Mouse (Mus musculus): ENCODE measurements around the gene Ugt1a7c.

The Ugt1a7c gene

DNA sequence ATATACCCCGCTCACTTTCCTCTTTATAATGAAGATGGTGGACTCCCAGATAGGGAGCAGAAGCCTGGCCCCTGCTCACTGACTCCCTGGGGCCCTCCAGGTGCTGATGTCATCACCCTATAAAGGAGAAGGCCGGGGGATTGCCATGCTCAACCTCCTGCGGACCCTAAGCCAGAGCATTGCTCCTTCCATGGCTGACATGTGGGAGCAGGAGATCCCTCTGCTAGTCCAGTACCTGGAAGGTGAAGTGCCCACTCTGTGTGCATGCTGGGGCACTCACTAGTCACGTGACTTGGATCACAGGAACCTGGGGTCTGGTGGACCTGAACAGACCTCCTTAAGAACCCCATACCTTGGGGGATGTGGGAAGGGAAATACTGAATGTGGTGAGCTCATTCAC lies 145.7 kb downstream of the Ugt1a7c start:
- no peak for DNase-seq (ENCODE audit: low spot score)

GRCm38 (mm10) chr1:88243861-88244260 lies 149.0 kb downstream of the Ugt1a7c start:
- no peak for DNase-seq (ENCODE audit: low spot score)

DNA sequence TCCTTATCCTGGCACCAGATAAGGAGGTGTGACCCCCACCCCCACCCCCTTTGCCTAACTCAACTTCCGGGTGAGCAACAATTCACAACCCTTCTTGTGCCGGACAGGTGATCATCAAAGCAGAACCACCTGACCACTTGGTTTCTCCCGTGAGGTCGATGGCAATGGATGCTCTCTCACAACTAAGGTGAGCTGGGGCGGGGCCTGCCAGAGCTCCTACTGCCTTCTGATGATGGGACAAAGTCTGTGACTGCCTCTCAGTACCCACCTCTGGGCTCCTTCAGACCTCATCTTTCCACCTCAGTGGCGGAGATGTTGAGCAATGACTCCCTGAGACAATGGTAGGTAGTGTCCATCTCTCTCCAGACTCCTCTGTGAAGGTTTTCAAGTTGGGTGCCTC lies 151.0 kb downstream of the Ugt1a7c start:
- no peak for DNase-seq (ENCODE audit: low spot score)

- no peak for DNase-seq (ENCODE audit: low spot score)
Observed at GRCm38 (mm10) chr1:88246386-88246785, 151.5 kb downstream of the Ugt1a7c start.

DNA sequence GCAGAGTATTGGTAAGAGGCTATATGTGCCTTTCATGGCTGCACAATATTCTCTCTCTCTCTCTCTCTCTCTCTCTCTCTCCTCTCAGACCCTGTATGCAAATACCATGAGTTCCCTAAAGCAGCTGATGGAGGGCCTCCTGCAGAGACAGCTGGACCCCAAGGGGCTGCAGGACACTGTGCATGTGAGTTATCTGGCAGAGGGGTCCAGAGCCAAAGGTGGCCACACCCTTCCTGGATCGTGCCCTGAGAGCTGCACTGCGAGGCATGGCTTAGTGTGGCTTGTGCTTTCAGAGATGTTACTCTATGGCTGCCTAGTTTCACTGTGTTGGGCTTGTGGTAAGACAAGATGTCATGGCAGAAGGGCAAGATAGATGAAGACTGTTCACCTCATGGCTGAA lies 152.8 kb downstream of the Ugt1a7c start:
- no peak for DNase-seq (ENCODE audit: low spot score)

DNA sequence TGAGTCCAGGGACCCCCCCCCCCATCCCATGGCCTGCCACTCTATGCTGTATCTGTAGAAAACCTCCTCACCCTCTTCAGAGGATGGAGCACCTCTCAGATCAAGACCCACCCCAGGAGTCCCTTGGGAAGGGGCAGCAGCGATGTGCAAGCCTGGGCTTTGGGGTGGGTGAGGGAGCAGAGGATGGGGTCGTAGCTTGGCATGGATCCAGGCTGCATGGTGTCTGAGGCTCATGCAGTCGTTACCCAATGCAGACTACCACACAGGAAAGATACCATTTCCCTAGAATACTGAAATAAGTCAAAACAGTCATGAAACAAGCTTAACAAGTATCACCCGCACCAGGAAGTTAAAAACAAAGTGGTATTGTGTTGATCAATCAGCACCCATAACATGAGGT lies 153.8 kb downstream of the Ugt1a7c start:
- DNase-seq (ENCODE audit: low spot score), result no peak

- DNase-seq (ENCODE audit: low spot score), result no peak
Observed at GRCm38 (mm10) chr1:88249596-88249995, 154.7 kb downstream of the Ugt1a7c start.

GRCm38 (mm10) chr1:88250023-88250422 lies 155.2 kb downstream of the Ugt1a7c start:
- DNase-seq (ENCODE audit: low spot score), result no peak

DNA sequence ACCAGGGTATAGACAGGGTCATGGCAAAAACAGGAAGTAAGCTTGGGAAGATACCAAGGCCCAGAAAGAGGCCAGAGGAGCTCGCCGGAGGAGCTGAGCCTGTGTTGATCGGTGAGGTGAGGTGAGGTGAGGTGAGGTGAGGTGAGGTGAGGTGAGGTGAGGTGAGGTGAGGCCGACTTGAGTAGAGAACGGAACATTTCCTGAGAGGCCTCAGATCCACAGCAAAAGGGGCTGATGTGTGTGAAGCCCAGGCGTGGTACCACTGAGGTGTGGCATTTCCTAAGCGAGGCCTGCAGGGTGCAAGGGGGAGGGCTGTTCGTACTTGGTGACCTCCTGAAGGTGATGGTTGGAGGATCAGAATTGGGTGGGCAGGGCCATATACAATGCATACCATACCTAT lies 158.2 kb downstream of the Ugt1a7c start:
- DNase-seq (ENCODE audit: low spot score), result no peak

DNA sequence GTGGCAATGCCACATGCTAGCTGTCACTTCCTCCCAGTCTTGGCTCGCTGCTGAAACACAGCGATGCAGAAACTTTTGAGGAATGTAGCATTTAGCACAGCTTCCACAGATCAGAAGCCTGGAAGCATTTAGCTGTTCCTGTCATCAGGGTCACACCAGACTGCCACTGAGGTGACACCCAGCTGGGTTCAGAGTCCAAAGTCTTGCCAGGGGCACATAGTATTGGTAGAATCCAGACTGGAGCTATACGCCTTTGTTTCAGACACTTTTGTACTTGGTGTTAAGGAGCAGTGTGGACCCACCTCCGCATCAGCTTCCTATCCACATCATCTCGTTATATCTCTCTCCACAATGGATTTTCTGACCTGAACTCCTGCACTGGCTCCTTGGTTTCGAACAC lies 158.7 kb downstream of the Ugt1a7c start:
- no peak for DNase-seq (ENCODE audit: low spot score)

GRCm38 (mm10) chr1:88254793-88255465 lies 160.1 kb downstream of the Ugt1a7c start:
- DNase-seq (ENCODE audit: low spot score), result no peak

- no peak for DNase-seq (ENCODE audit: low spot score)
Observed at GRCm38 (mm10) chr1:88255466-88255857, 160.6 kb downstream of the Ugt1a7c start.

DNA sequence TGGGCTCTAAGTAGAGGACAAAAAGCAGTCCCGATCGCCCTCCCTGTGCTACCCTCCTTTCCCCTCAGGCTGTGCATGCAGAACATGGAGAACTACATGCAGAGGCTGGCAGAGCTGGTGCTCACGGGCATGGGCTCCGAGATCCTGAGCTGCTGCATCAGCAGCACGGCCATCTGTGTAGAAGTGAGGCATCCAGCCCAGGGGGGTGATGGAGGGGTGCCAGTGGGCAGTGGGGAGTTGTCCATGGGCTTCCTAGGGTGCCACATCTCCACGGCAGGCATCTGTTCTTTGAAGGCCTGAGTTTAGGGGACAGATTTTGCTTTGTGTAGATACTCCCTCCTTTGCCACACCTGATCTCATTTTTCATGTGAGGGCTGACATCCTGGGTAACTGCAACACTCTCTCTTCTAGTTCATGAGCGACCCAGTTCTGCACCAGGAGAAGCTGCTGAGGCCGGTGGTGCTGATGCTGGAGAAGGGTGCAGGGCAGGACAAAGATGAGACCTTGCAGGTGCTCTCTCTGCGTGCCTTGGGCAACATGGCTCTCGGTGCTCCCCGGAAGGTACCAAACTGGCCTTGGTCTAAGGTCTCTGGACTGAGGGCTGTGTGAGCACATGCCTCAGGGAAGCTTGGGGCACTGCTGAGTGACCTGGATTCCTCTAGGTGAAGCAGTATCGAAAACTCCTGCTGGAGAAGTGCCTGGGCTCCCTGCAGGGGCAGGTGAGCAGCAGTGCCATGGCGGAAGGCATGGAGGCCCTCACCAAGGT lies 161.3 kb downstream of the Ugt1a7c start:
- DNase-seq (ENCODE audit: low spot score), result no peak

GRCm38 (mm10) chr1:88256886-88257663 lies 162.2 kb downstream of the Ugt1a7c start:
- DNase-seq (ENCODE audit: low spot score), result no peak

- DNase-seq (ENCODE audit: low spot score), result no peak
Observed at GRCm38 (mm10) chr1:88257681-88258080, 162.8 kb downstream of the Ugt1a7c start.

DNA sequence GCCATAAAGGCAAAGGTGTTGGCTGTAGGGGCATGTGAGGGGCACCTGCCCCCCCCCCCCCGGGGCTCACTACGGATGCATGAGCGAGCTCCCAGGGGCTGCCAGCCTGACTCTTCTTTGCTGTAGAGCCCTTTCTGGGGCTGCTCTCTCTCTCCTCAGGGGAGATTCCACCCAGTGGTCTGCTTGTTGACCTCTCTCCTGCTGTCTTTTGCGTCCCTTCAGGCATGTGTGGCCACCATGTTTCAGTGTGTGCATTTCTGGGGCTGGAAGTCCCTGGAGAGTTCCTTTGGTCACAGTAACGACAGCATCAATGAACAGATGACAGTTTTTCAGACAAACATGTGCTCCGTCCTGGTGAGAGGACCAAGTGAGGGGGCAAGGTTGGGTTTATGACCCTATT lies 163.5 kb downstream of the Ugt1a7c start:
- DNase-seq (ENCODE audit: low spot score), result no peak

GRCm38 (mm10) chr1:88258881-88259642 lies 164.2 kb downstream of the Ugt1a7c start:
- DNase-seq (ENCODE audit: low spot score), result no peak

DNA sequence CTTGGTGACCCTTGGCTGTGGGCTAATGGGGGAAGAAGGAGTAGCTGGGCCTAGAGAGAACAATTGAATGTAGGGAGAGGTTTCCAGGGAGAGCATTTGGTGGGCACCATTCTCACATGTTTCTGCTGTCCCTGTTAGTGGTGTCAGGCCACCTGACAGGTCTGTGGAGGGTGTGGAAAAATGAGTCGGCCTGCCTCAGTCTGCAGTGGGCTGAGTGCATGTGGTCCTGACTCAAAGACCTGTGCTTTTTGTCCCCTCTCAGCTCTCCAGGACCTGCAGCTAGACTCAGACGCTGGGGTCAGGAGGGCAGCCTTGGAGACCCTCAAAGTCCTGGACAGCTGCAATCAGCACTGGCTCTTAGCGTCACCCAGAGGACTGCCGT lies 164.8 kb downstream of the Ugt1a7c start:
- DNase-seq (ENCODE audit: low spot score), result no peak

GRCm38 (mm10) chr1:88260114-88260513 lies 165.3 kb downstream of the Ugt1a7c start:
- no peak for DNase-seq (ENCODE audit: low spot score)

DNA sequence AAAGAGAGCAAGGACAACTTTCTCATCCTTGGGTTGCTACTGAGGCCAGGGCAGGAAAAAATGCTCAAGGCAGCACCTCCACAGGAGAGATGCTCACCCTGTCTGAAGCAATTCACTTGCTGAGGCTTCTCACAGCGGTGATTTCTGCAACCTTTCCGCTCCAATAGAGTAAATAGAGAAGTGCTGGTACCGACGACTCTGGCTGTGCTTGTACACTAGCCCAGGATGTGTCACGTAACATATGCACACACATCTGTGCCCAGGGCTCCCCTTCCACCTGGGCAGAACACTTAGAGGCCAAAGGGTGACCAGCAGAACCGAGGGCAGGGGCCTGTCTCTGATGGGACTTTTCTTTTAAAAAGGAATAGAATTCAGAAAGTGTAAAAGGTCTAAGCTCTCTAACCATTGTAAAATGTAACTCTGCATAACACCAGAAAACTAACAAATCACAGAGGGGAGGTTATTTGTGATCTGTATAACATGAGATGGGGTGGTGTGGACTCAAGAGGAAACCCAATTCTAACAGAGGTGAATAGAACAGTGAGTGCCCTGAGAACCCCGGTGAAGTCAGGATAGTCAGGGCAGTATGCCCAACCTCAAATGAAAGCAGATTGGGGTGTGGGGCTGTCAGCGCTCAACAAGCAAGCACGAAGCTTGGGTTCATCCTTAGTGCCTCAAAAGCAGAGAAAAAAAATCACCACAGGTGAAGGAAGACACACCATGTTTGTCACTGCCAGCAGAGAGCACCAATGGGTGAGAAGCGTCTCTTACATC lies 165.9 kb downstream of the Ugt1a7c start:
- DNase-seq (ENCODE audit: low spot score), result no peak

- no peak for DNase-seq (ENCODE audit: low spot score)
Observed at GRCm38 (mm10) chr1:88261706-88262105, 166.8 kb downstream of the Ugt1a7c start.

All from spleen, adult 12 weeks (tissue).